Mouse (Mus musculus): Measurements from ENCODE around the gene Srsf7. TPM values are rescaled to one million over a fixed set of nuclear protein-coding genes. Genes with fewer than 3 reads are reported as not detected.
"Not testable (repeated sequence)": the region's sequence is repeated elsewhere in the genome, so short reads cannot be mapped to it uniquely, and the experiment has no call there.

The Srsf7 gene
- polyA plus RNA-seq, 1 experiment from 2014 or later, result 890 TPM

GRCm38 (mm10) chr17:80225142-80225541 lies 18.0 kb upstream of the Srsf7 start:
- not testable (repeated sequence) for H3K27me3 ChIP-seq (replicated peaks; ENCODE audit: low read depth, poor library complexity, severe bottlenecking); H3K9me3 ChIP-seq; H3K4me1 ChIP-seq; DNase-seq (ENCODE audit: low spot score)
- Histone ChIP-seq H3K27ac (replicated peaks) (peak overlapping the region; percentile 89), H3K4me3 (peak overlapping the region; percentile 71), H3K36me3 (replicated peaks) (peaks cover 29% of the 10 kb centered on the region)
- WGBS, result 59% methylated on average over 5 of the region's 5 CpGs

- peaks cover 26% of the 10 kb centered on the region for H3K36me3 ChIP-seq (replicated peaks)
- H3K4me1 ChIP-seq, result peaks cover 5% of the 10 kb centered on the region
- WGBS, result under 1% methylated on average over 33 of the region's 33 CpGs
- peak within 1 kb of the TSS; percentile 89 for H3K27ac ChIP-seq (replicated peaks)
- no peaks in the 10 kb centered on the region for H3K27me3 ChIP-seq (replicated peaks; ENCODE audit: low read depth, poor library complexity, severe bottlenecking)
- H3K9me3 ChIP-seq, result no peaks in the 10 kb centered on the region
- peak; percentile 90 for DNase-seq (ENCODE audit: low spot score)
- peak within 1 kb of the TSS; percentile 71 for H3K4me3 ChIP-seq
Measured at GRCm38 (mm10) chr17:80224326-80225116, 17.4 kb upstream of the Srsf7 start, which contains the start of gene Gemin6. Gene Gemin6, plus strand, starts transcription at chr17:80224441.

- peak overlapping the region; percentile 89 for H3K27ac ChIP-seq (replicated peaks)
- WGBS, result 13% methylated on average over 9 of the region's 9 CpGs
- no peaks in the 10 kb centered on the region for H3K27me3 ChIP-seq (replicated peaks; ENCODE audit: low read depth, poor library complexity, severe bottlenecking)
- H3K9me3 ChIP-seq, result no peaks in the 10 kb centered on the region
- no peak for DNase-seq (ENCODE audit: low spot score)
- H3K36me3 ChIP-seq (replicated peaks), result peaks cover 20% of the 10 kb centered on the region
- H3K4me1 ChIP-seq, result peaks cover 5% of the 10 kb centered on the region
- H3K4me3 ChIP-seq, result peak overlapping the region; percentile 71
Measured at GRCm38 (mm10) chr17:80223829-80224228, 16.7 kb upstream of the Srsf7 start.

GRCm38 (mm10) chr17:80221890-80222628 lies 15.0 kb upstream of the Srsf7 start:
- 78% methylated on average over 3 of the region's 3 CpGs for WGBS

GRCm38 (mm10) chr17:80221202-80221601 lies 14.1 kb upstream of the Srsf7 start:
- no peaks in the 10 kb centered on the region for H3K27me3 ChIP-seq (replicated peaks; ENCODE audit: low read depth, poor library complexity, severe bottlenecking)
- no peak for DNase-seq (ENCODE audit: low spot score)
- H3K9me3 ChIP-seq, result no peaks in the 10 kb centered on the region
- H3K27ac ChIP-seq (replicated peaks), result no peak overlapping the region
- WGBS, result 66% methylated on average over 9 of the region's 9 CpGs
- no peak overlapping the region for H3K4me3 ChIP-seq
- peaks cover 5% of the 10 kb centered on the region for H3K4me1 ChIP-seq
- no peaks in the 10 kb centered on the region for H3K36me3 ChIP-seq (replicated peaks)

More at GRCm38 (mm10) chr17:80221890-80222628, 15.0 kb upstream of the Srsf7 start:
- Histone ChIP-seq H3K4me3 (no peak overlapping the region), H3K4me1 (peaks cover 5% of the 10 kb centered on the region), H3K27me3 (replicated peaks; ENCODE audit: low read depth, poor library complexity, severe bottlenecking) (no peaks in the 10 kb centered on the region), H3K27ac (replicated peaks) (no peak overlapping the region), H3K36me3 (replicated peaks) (peaks cover 2% of the 10 kb centered on the region), H3K9me3 (no peaks in the 10 kb centered on the region)
- no peak for DNase-seq (ENCODE audit: low spot score)

- no peak for DNase-seq (ENCODE audit: low spot score)
- Histone ChIP-seq H3K4me1 (peaks cover 5% of the 10 kb centered on the region), H3K27me3 (replicated peaks; ENCODE audit: low read depth, poor library complexity, severe bottlenecking) (no peaks in the 10 kb centered on the region), H3K4me3 (no peak overlapping the region), H3K27ac (replicated peaks) (no peak overlapping the region), H3K36me3 (replicated peaks) (no peaks in the 10 kb centered on the region), H3K9me3 (no peaks in the 10 kb centered on the region)
- WGBS, result 77% methylated on average over 2 of the region's 2 CpGs
Measured at GRCm38 (mm10) chr17:80220131-80220530, 13.0 kb upstream of the Srsf7 start.

- not testable (repeated sequence) for H3K36me3 ChIP-seq (replicated peaks); H3K9me3 ChIP-seq; DNase-seq (ENCODE audit: low spot score); H3K4me3 ChIP-seq; H3K4me1 ChIP-seq; H3K27me3 ChIP-seq (replicated peaks; ENCODE audit: low read depth, poor library complexity, severe bottlenecking); H3K27ac ChIP-seq (replicated peaks)
- WGBS, result 91% methylated on average over 4 of the region's 4 CpGs
Measured at GRCm38 (mm10) chr17:80213998-80214397, 6.9 kb upstream of the Srsf7 start.

GRCm38 (mm10) chr17:80206301-80206670 lies 821 bp downstream of the Srsf7 start:
- Histone ChIP-seq H3K9me3 (no peaks in the 10 kb centered on the region), H3K4me3 (peak overlapping the region; percentile 83), H3K27me3 (replicated peaks; ENCODE audit: low read depth, poor library complexity, severe bottlenecking) (no peaks in the 10 kb centered on the region), H3K36me3 (replicated peaks) (peaks cover 45% of the 10 kb centered on the region), H3K4me1 (peaks cover 13% of the 10 kb centered on the region), H3K27ac (replicated peaks) (peak overlapping the region; percentile 99)
- 0% methylated on average over 36 of the region's 36 CpGs for WGBS
- peak; percentile 69 for DNase-seq (ENCODE audit: low spot score)

- no peak for DNase-seq (ENCODE audit: low spot score)
- peaks cover 51% of the 10 kb centered on the region for H3K36me3 ChIP-seq (replicated peaks)
- H3K4me3 ChIP-seq, result peak overlapping the region; percentile 83
- H3K4me1 ChIP-seq, result peaks cover 13% of the 10 kb centered on the region
- no peaks in the 10 kb centered on the region for H3K27me3 ChIP-seq (replicated peaks; ENCODE audit: low read depth, poor library complexity, severe bottlenecking)
- no peaks in the 10 kb centered on the region for H3K9me3 ChIP-seq
- 35% methylated on average over 5 of the region's 5 CpGs for WGBS
- peak overlapping the region; percentile 99 for H3K27ac ChIP-seq (replicated peaks)
Measured at GRCm38 (mm10) chr17:80205657-80206056, 1.4 kb downstream of the Srsf7 start.

GRCm38 (mm10) chr17:80199160-80199778 lies 7.8 kb downstream of the Srsf7 start:
- no peak for DNase-seq (ENCODE audit: low spot score)
- H3K27me3 ChIP-seq (replicated peaks; ENCODE audit: low read depth, poor library complexity, severe bottlenecking), result no peaks in the 10 kb centered on the region
- H3K4me1 ChIP-seq, result 0 out of 2 replicates have a peak, but pooled peaks cover 4% of the 10 kb centered on the region
- no peak overlapping the region for H3K27ac ChIP-seq (replicated peaks)
- peaks cover 94% of the 10 kb centered on the region for H3K36me3 ChIP-seq (replicated peaks)
- no peaks in the 10 kb centered on the region for H3K9me3 ChIP-seq
- no peak overlapping the region for H3K4me3 ChIP-seq
- 85% methylated on average over 3 of the region's 3 CpGs for WGBS

GRCm38 (mm10) chr17:80193075-80193474 lies 14.0 kb downstream of the Srsf7 start:
- Histone ChIP-seq H3K27me3 (replicated peaks; ENCODE audit: low read depth, poor library complexity, severe bottlenecking) (no peaks in the 10 kb centered on the region), H3K4me3 (no peak overlapping the region), H3K9me3 (no peaks in the 10 kb centered on the region), H3K4me1 (no peaks in the 10 kb centered on the region), H3K27ac (replicated peaks) (no peak overlapping the region), H3K36me3 (replicated peaks) (peaks cover 40% of the 10 kb centered on the region)
- WGBS, result 67% methylated on average over 5 of the region's 5 CpGs
- DNase-seq (ENCODE audit: low spot score), result no peak

GRCm38 (mm10) chr17:80183615-80184014 lies 23.5 kb downstream of the Srsf7 start:
- no peaks in the 10 kb centered on the region for H3K4me1 ChIP-seq
- no peak for DNase-seq (ENCODE audit: low spot score)
- WGBS, result 81% methylated on average over 10 of the region's 10 CpGs
- H3K4me3 ChIP-seq, result no peak overlapping the region
- no peak overlapping the region for H3K27ac ChIP-seq (replicated peaks)
- no peaks in the 10 kb centered on the region for H3K27me3 ChIP-seq (replicated peaks; ENCODE audit: low read depth, poor library complexity, severe bottlenecking)
- H3K36me3 ChIP-seq (replicated peaks), result no peaks in the 10 kb centered on the region
- H3K9me3 ChIP-seq, result no peaks in the 10 kb centered on the region
